Mouse (Mus musculus) liver, adult 2 months (tissue): ENCODE data around the gene Rasgef1a.

Experiments used
- CTCF ChIP-seq: fragments of 200-500 bp; IDR thresholded peaks from 2 replicates; pipeline ENCODE4 v1.5.1; 2011; ENCODE audit warnings: low read depth, low read length, control low read depth
- POLR2A ChIP-seq: fragments of 200-500 bp; IDR thresholded peaks from 2 replicates; pipeline ENCODE4 v1.6.1; 2011; ENCODE audit warnings: low read length, control low read depth; ENCODE audit not compliant: insufficient read depth; ENCODE audit errors: extremely low read depth

DNA sequence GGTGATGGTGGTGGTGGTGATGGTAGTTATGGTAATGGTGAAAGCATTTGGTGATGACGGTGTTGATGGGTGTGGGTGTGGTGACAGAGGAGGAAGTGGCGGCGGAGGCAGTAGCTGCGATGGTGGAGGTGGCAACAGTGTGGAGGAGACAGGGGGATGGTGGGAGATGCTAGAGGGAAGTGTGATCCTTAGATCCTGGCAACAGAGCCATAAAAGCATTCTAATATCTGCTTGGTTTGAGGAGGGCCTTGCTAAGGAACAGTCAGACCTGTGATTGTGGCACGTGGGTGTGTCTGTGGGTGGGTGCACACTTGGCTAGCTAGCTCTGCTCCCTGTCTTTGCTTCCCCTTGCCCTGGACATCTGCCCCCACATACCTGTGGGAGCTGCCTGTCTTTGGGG is 7.4 kb downstream of the Rasgef1a start:
- TF ChIP-seq CTCF (no peak), POLR2A (no peak)
